Mouse (Mus musculus) kidney, embryonic 14.5 days (tissue): Measurements from ENCODE around the gene Ttc39a. TPM values are rescaled to one million over a fixed set of nuclear protein-coding genes. Genes with fewer than 3 reads are reported as not detected.

Experiments
- ATAC-seq: fragments of 200-750 bp; cut with Nextera tagmentation; 2 replicates; pipeline ENCODE4 v1.8.0; 2017; ENCODE audit warnings: moderate number of reproducible peaks, mild to moderate bottlenecking, moderate TSS enrichment, moderate library complexity; ENCODE audit not compliant: low FRiP score, low TSS enrichment
- H3K27ac ChIP-seq: fragments of 300-500 bp; sonication (generic); 2 replicates; pipeline ENCODE4 v1.5.1; 2014; ENCODE audit warnings: low read depth, mild to moderate bottlenecking, low read length, moderate library complexity, mixed read lengths
- H3K27me3 ChIP-seq: fragments of 300-500 bp; sonication (generic); 2 replicates; pipeline ENCODE4 v1.6.1; 2014; ENCODE audit warnings: mild to moderate bottlenecking, low read length; ENCODE audit not compliant: control insufficient read depth, insufficient read depth
- H3K36me3 ChIP-seq: fragments of 300-500 bp; sonication (generic); 2 replicates; pipeline ENCODE4 v1.6.1; 2014; ENCODE audit warnings: low read length, mixed read lengths; ENCODE audit not compliant: control insufficient read depth, insufficient read depth
- H3K4me1 ChIP-seq: fragments of 300-500 bp; sonication (generic); 2 replicates; pipeline ENCODE4 v1.6.1; 2014; ENCODE audit warnings: low read length, mixed read lengths; ENCODE audit not compliant: control insufficient read depth, insufficient read depth
- H3K4me2 ChIP-seq: fragments of 300-500 bp; sonication (generic); replicated peaks from 2 replicates; pipeline ENCODE4 v1.6.1; 2014; ENCODE audit warnings: low read depth, mild to moderate bottlenecking, low read length
- H3K4me3 ChIP-seq: fragments of 300-500 bp; sonication (generic); 2 replicates; pipeline ENCODE4 v1.5.1; 2014; ENCODE audit warnings: mild to moderate bottlenecking, low read length
- H3K9ac ChIP-seq: fragments of 300-500 bp; sonication (generic); 2 replicates; pipeline ENCODE4 v1.6.1; 2014; ENCODE audit warnings: low read depth, mild to moderate bottlenecking, low read length, moderate library complexity
- H3K9me3 ChIP-seq: fragments of 300-500 bp; sonication (generic); 2 replicates; pipeline ENCODE4 v1.6.1; 2016; ENCODE audit warnings: low read length; ENCODE audit not compliant: control insufficient read depth
- WGBS: fragments of 180-500 bp; shearing (Covaris S2); extraction: QIAGEN DNeasy Blood & Tissue Kit; methylation state at CpG from one replicate; pipeline ENCODE4 v1.1.7; 2014; 5-methylcytosine and 5-hydroxymethylcytosine counted together
- polyA plus RNA-seq: library from polyadenylated mRNA; unstranded; fragments of >200 nt; fragmentation: Nextera tagmentation; extraction: Ambion mirVana; gene quantifications from 2 replicates; pipeline ENCODE4 v1.2.1, GENCODE M21; 2014

The Ttc39a gene
- polyA plus RNA-seq, 1 experiment from 2014 or later, result 6.1 TPM

DNA sequence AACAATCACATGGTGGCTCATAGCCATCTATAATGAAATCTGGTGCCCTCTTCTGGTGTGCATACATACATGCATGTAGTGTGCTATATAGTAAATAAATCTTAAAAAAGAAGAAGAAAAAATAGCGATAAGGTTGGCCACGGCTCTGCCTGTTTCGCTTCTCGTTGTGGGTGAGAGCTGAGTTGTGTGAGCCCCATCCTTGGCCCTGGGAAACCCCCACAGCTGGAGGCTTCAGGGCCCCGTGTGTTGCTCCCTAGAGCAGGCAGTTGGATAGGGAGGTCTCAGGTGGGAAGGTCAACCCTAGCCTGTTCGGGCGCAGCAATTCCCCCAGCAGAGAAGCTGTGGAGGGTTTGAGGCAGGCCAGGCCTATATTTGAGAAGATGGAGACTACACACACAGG is 23.8 kb downstream of the Ttc39a start:
- no peaks in the 10 kb centered on the region for H3K36me3 ChIP-seq
- no peak overlapping the region for H3K27ac ChIP-seq
- H3K4me3 ChIP-seq, result no peak overlapping the region
- no peak overlapping the region for H3K9ac ChIP-seq
- H3K4me1 ChIP-seq, result no peaks in the 10 kb centered on the region
- no peaks in the 10 kb centered on the region for H3K9me3 ChIP-seq
- H3K4me2 ChIP-seq, result no peak overlapping the region
- no peaks in the 10 kb centered on the region for H3K27me3 ChIP-seq
- no peak for ATAC-seq
- WGBS, result 88% methylated on average over 7 of the region's 7 CpGs

DNA sequence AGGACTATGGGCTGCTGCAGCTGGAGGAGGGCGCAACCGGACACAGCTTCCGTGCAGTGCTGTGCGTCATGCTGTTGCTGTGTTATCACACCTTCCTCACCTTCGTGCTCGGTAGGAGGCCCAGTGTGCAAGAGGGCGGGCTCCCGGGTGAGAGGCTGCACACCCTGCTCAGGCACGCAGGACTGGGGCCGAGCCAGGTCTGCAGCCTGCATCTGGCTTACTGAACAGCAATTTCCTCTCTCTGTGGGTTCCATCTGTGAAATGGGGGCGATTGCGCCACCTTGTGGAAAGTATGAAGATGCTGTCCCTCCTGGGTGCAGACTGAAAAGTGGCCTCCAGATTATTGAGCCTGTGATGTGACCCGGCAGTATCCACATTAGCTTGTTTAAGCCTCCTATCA is 24.4 kb downstream of the Ttc39a start:
- H3K9me3 ChIP-seq, result no peaks in the 10 kb centered on the region
- ATAC-seq, result 0 out of 2 replicates have a peak, but pooled peaks have one; percentile 18
- H3K4me2 ChIP-seq, result no peak overlapping the region
- no peak overlapping the region for H3K9ac ChIP-seq
- no peak overlapping the region for H3K4me3 ChIP-seq
- no peak overlapping the region for H3K27ac ChIP-seq
- no peaks in the 10 kb centered on the region for H3K36me3 ChIP-seq
- no peaks in the 10 kb centered on the region for H3K4me1 ChIP-seq
- no peaks in the 10 kb centered on the region for H3K27me3 ChIP-seq
- 53% methylated on average over 13 of the region's 13 CpGs for WGBS

DNA sequence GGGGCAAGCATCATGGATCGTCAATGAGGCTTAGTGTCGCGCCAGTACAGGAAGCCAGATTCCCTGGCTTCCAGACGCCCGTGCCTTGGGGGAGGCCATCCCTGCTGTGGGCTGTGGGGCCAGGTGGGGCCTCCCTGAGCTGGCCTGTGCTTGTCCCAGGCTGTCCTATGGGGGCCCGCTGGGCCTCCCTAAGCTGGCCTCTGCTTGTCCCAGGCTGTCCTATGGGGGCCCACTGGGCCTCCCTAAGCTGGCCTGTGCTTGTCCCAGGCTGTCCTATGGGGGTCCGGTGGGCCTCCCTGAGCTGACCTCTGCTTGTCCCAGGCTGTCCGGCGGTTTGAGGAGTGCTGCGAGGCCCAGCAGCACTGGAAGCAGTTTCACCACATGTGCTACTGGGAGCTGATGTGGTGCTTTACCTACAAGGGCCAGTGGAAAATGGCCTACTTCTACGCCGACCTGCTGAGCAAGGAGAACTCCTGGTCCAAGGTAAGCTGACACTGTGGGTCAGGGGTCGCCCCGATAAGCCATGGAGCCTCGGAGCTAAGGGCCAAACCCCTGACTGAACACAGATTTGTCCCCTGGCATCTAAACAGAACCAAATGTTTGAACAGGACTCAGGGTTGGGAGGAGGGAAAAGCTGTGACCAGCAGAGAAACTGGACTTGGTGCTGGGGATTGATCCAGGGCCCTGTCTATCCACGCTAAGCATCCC is 26.4 kb downstream of the Ttc39a start:
- ATAC-seq, result no peak
- Histone ChIP-seq H3K9me3 (no peaks in the 10 kb centered on the region), H3K9ac (no peak overlapping the region), H3K27ac (no peak overlapping the region), H3K4me3 (no peak overlapping the region), H3K4me1 (no peaks in the 10 kb centered on the region), H3K27me3 (no peaks in the 10 kb centered on the region), H3K4me2 (no peak overlapping the region), H3K36me3 (no peaks in the 10 kb centered on the region)
- WGBS, result 69% methylated on average over 16 of the region's 16 CpGs

DNA sequence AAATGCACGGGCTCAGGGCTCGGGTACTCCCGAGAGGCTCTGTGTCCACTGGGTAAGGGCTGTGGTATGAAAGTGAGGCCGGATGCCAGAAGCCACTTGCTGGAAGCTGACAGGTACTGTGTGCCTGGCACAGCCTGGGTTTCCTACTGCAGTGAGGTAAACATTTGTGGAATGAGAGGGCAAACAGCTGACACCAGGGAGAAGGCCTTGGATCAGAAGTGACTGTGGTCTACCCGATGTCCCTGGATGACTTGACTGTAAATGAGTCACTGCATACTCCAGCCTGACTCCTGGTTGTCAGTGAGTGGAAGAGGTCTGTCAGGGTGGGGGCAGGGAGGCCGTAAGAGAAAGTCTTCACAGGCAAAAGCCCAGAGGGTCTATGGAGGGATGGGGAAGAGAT is 27.2 kb downstream of the Ttc39a start:
- no peaks in the 10 kb centered on the region for H3K36me3 ChIP-seq
- WGBS, result 81% methylated on average over 6 of the region's 6 CpGs
- H3K27me3 ChIP-seq, result no peaks in the 10 kb centered on the region
- H3K4me2 ChIP-seq, result no peak overlapping the region
- no peak for ATAC-seq
- no peak overlapping the region for H3K4me3 ChIP-seq
- H3K9ac ChIP-seq, result no peak overlapping the region
- no peaks in the 10 kb centered on the region for H3K9me3 ChIP-seq
- no peak overlapping the region for H3K27ac ChIP-seq
- no peaks in the 10 kb centered on the region for H3K4me1 ChIP-seq

DNA sequence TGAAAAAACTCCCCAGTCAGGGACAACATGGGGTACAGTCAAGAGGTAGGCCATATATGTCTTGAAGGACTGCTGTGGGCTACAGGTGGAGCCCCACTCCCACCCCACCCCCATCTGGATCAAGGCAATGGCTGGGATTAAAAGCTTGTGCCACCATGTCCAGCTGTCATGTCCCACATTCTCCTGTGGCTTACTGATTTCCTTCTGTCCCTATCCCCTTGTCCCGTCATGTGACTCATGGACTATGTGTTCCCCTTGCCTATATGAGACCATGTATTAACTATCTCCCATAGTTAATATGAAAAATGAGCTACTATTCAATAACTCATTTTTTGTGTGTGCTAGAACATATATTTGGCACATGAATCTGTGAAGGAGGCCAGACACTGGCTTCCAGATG is 27.8 kb downstream of the Ttc39a start:
- WGBS, result 100% methylated on average over 1 of the region's 1 CpGs
- ATAC-seq, result no peak
- H3K27me3 ChIP-seq, result no peaks in the 10 kb centered on the region

DNA sequence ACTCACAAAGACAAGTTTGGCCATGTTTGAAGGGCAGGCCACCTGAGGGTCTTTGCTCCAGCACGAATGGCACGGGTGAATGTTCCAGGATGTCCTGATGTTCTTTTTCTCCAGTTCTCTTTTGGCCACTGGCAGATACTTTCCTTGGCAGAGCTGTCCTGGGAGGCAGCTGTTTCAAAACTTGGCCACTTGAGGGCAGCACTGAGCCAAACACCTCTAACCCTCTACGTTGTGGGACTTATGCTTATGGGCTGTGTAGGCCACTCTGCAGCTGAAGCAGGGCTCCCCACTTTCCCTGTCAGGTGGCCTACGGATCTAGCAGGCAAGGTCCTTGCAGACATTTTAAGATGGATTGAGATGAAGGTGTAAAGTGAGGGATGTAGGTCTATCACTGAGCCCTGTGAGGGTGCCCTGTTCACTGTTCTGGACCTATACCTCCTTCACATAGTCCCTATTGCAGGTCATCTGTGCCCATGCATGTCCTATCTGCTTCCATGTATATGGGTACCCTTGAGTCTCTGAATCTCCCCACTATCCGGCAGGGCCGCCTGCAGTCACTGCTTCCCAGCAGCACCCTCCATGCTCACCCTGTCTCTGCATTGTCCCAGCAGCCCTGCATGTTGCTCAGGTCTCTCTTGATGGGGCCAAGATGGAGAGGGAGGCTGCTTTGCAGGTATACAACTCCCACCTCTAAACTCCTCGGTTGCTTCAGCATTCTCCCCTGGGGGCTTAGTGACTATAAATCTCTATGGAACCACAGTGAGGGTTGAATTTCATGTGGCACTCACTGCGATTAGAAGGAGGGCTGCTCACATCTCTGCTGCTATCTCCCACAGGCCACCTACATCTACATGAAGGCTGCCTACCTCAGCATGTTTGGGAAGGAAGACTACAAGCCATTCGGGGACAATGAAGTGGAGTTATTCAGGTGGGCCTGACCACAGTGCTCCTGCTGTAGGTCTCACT is 31.8 kb downstream of the Ttc39a start:
- peak; percentile 59; the same call in 1 of the 2 replicates for ATAC-seq
- no peak overlapping the region for H3K4me2 ChIP-seq
- H3K27me3 ChIP-seq, result no peaks in the 10 kb centered on the region
- no peak overlapping the region for H3K4me3 ChIP-seq
- no peaks in the 10 kb centered on the region for H3K9me3 ChIP-seq
- WGBS, result 42% methylated on average over 9 of the region's 9 CpGs
- H3K9ac ChIP-seq, result no peak overlapping the region
- H3K36me3 ChIP-seq, result peaks cover 2% of the 10 kb centered on the region; the same call in 1 of the 2 replicates
- H3K27ac ChIP-seq, result no peak overlapping the region
- H3K4me1 ChIP-seq, result no peaks in the 10 kb centered on the region

More for the DNA sequence above, 27.8 kb downstream of the Ttc39a start:
- no peak overlapping the region for H3K27ac ChIP-seq
- no peaks in the 10 kb centered on the region for H3K9me3 ChIP-seq
- H3K4me2 ChIP-seq, result no peak overlapping the region
- H3K4me3 ChIP-seq, result no peak overlapping the region
- no peak overlapping the region for H3K9ac ChIP-seq
- H3K36me3 ChIP-seq, result no peaks in the 10 kb centered on the region
- H3K4me1 ChIP-seq, result no peaks in the 10 kb centered on the region

DNA sequence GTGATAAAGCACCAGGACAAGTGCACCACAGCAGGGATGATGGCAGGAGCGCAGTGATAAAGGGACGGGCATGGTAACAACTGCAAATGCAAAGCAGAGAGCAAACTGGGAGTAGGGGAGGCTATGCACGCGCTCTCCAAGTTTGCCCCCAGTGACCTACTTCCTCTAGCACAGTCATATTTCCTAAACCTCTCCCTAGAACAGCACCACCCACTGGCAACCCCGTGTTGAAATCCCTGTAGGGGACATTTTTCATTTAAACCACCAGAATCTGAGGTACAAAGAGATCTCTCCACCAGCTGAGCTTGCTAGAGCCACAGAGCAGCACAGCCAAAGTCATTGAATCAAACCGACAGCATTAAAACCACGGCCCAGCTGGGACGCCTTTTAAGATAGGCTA is 32.7 kb downstream of the Ttc39a start:
- Histone ChIP-seq H3K9ac (no peak overlapping the region), H3K27me3 (no peaks in the 10 kb centered on the region), H3K4me2 (no peak overlapping the region), H3K36me3 (peaks cover 2% of the 10 kb centered on the region; the same call in 1 of the 2 replicates), H3K4me3 (no peak overlapping the region), H3K9me3 (no peaks in the 10 kb centered on the region), H3K4me1 (no peaks in the 10 kb centered on the region), H3K27ac (no peak overlapping the region)
- ATAC-seq, result no peak
- 71% methylated on average over 8 of the region's 8 CpGs for WGBS

DNA sequence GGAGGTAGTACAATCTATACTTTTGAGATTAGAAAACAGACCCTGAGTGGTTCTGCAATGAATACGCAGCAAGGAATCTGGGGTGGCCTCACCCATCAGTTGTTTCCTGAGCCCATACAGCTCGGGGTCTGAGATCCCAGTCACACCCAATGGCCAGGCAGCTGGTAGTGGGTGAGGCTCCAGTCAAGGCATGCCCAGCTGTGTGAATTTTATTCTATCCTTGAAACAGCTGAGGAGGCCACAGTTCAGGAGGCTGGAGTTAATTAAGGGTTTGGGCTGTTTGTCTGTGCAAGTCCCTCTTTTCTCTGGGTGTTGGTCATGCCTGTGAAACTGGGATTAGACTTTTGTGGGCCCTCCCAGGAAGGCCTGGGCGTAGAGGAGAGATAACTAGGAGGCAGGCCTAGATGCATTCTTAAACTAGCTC is 33.4 kb downstream of the Ttc39a start:
- H3K4me1 ChIP-seq, result no peaks in the 10 kb centered on the region
- peaks cover 2% of the 10 kb centered on the region; the same call in 1 of the 2 replicates for H3K36me3 ChIP-seq
- ATAC-seq, result no peak
- no peak overlapping the region for H3K4me3 ChIP-seq
- no peaks in the 10 kb centered on the region for H3K9me3 ChIP-seq
- H3K9ac ChIP-seq, result no peak overlapping the region
- 74% methylated on average over 3 of the region's 3 CpGs for WGBS
- no peak overlapping the region for H3K27ac ChIP-seq
- no peaks in the 10 kb centered on the region for H3K27me3 ChIP-seq
- H3K4me2 ChIP-seq, result no peak overlapping the region

DNA sequence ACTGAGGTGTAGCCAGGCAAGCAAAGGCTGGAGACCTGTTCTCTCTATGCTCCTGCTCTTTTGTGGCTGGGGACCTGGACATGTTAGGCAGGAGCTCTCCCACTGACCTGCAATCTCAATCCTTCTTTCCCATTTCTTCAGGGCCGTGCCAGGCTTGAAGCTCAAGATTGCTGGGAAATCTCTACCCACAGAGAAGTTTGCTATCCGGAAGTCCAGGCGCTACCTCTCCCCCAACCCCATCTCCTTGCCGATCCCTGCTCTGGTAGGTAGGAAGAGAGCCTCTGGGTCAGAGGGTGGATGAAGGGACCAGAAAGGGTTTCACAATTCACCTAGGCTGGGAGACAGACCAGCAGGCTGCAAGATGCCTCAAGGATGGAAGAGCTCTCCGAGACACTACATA is 34.0 kb downstream of the Ttc39a start:
- Histone ChIP-seq H3K27ac (no peak overlapping the region), H3K9me3 (no peaks in the 10 kb centered on the region), H3K9ac (no peak overlapping the region), H3K4me1 (no peaks in the 10 kb centered on the region), H3K4me3 (no peak overlapping the region), H3K27me3 (no peaks in the 10 kb centered on the region), H3K4me2 (no peak overlapping the region), H3K36me3 (peaks cover 2% of the 10 kb centered on the region; the same call in 1 of the 2 replicates)
- WGBS, result 95% methylated on average over 5 of the region's 5 CpGs
- no peak for ATAC-seq
